Mouse (Mus musculus) T-cell, adult 66 days (primary cell): ENCODE results near the gene Syn2. TPM values are rescaled to one million over a fixed set of nuclear protein-coding genes. Genes with fewer than 3 reads are reported as not detected.

Experiments used
- total RNA-seq, 2 experiments: library from RNA; stranded (reverse); gene quantifications; 3 replicates in 1 of 2; 4 replicates in 1 of 2; pipeline ENCODE4 v1.2.4; 2023

Gene Syn2
- not detected for total RNA-seq

DNA sequence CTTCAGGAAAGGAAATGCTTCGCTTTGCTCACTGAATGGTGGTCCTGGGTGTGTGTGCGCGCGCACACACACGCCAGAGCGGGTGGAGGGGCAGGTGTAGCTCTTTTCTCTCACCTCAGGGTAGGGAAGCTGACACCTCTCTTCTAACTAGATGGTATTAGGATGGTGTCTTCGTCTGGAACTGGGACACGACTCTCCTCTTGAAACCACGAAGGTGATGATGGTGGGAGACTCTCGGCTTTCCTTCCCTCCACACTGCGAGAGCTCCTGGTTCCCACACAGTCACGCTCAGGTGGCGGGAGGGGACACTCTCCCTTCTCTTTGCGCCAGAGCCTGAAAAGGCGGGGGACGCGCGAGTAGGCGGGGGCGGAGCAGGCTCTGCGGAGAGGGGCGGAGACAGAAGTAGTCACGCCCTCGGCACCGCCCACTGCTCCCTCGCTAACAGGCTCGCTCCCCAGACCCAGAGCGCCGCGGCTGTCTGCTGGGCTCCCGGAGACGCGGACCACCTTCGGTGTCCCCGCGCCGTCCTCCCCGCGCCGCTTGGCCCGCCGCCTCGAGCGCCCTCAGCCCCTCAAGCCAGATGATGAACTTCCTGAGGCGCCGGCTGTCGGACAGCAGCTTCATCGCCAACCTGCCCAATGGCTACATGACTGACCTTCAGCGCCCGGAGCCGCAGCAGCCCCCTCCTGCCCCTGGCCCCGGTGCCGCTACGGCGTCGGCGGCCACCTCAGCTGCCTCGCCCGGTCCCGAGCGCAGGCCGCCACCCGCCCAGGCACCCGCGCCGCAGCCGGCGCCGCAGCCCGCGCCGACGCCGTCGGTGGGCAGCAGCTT lies at the start of gene Syn2:
Gene Syn2 (plus strand): TSS at position 402 of the 831 bp plus-strand sequence.

GRCm38 (mm10) chr6:115227043-115227442 lies 92.3 kb downstream of the Syn2 start, which contains the start of gene Gm17482:
TSS of gene Gm17482 (plus strand) at chr6:115227343.

DNA sequence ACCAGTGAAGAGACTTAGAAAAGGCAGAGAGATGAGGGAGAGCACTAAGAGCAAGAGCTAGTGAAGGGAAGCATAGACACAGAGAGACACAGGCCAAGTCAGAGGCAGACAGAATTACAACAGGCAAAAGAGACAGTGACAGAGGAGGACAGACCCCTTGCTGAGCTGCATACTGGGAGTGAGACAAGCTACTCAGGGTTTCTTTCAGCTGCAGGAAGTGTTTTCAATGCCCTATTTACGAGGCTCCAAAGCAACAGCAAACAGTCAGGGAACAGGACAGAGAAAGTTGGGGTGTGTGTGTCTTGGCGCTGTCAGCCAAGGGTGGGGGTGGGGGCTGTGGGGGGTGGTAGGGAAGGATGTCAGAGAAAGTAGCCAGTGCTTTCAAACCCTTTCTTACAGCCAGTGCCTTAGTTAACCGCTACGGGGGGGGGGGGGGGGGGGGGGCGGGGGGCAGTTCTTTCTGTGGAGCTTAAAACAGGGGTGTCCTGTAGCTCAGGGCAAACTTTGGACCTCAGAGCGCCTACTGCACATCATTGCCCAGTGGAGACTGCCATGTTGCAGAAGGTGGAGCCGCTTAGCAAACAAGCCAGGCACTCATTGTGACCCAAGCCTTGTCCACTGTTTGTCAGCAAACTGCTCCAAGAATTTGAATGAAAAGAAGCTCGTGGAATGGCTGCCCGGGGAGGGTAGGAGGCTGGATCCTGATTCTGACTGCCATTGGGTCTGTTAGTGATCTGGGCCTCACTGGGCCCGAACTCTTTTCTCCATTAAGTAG lies 117.6 kb downstream of the Syn2 start, which contains the start of gene Timp4:
Gene Timp4 (minus strand): TSS at position 107 of the 775 bp plus-strand sequence.

Other genes with a start within 250 kb of the Syn2 start
- gene Vgll4, start 164.9 kb upstream of the Syn2 start, total RNA-seq: 100 to 1,000 TPM; 133 TPM
- 10 to 100 TPM; 17.9 to 25.4 TPM for gene Tamm41, start 97.0 kb upstream of the Syn2 start, total RNA-seq
- not detected for gene Gm17482, start 92.4 kb downstream of the Syn2 start, total RNA-seq
- gene Timp4, start 117.3 kb downstream of the Syn2 start, total RNA-seq: not detected
- gene Pparg, start 226.0 kb downstream of the Syn2 start, total RNA-seq: under 1 TPM in 1 of 2 experiments, not detected in 1; 0.65 TPM